In genomic region chr3:145987268-145987969, GRCm38 (mm10) we compare ENCODE assay signal across 8 mouse cellular contexts. TPM values are rescaled to one million over a fixed set of nuclear protein-coding genes. Genes with fewer than 3 reads are reported as not detected.
A peak's percentile ranks its signal among the peaks of the same experiment; 100 is the strongest.
DNase-seq lines count a peak whose midpoint lies in the region; ATAC-seq and TF ChIP-seq lines count a peak whose summit lies in the region.

Syde2 (plus strand) TSS chr3:145987870.

- TF ChIP-seq CTCF in Patski (IDR thresholded peaks at IDR 0.05) = no peak

- intact Hi-C loops in gastrocnemius, postnatal 14 days (cut with DNase I; ENCODE audit: low total_unique reads) = loop anchor here (5.0 kb wide), 1 partner anchor 35 kb away; no protein-coding TSS in a partner anchor

- no peaks in the 10 kb centered on the region for H3K27me3 ChIP-seq in Patski

- peak; percentile 87 for ATAC-seq in Patski
- peak; percentile 20; the same call in 1 of the 2 replicates for ATAC-seq in megakaryocyte, adult 5-6 weeks (ENCODE audit: poor library complexity, severe bottlenecking)

- in situ Hi-C loops in Patski (cut with MboI; ENCODE audit: low pct_unique_long_range_greater_than_20kb) = no loop called here

- DNase-seq in Patski (ENCODE audit: low read depth, low spot score) = no peak
- DNase-seq in cerebellum, postnatal 14 days = peak; percentile 58 to 64
- peak; percentile 81 for DNase-seq in gastrocnemius, postnatal 14 days
- DNase-seq in induced T-regulatory cell, adult 2 months (ENCODE audit: low read depth) = peak; percentile 39
- peak; percentile 17 to 37 for DNase-seq in left cerebral cortex, adult 8-10 months (ENCODE audit: low spot score in 2 of 2)
- DNase-seq in right cerebral cortex, postnatal 14 days = peak; percentile 54
- no peak for DNase-seq in natural killer cell, adult 2 months (ENCODE audit: low spot score in 2 of 2)

- CTCF ChIA-PET in Patski (lab: Charles Lee) = interaction anchor here (1.2 kb wide), 1 partner anchor 38 kb away, joined by 4 read pairs; no protein-coding TSS in a partner anchor

- POLR2A ChIA-PET in Patski (lab: Charles Lee) = interaction anchor here (1.4 kb wide), 1 partner anchor 16 kb away, joined by 5 read pairs; no protein-coding TSS in a partner anchor

RNA-seq across cellular contexts. Expression of gene Syde2, which starts in this region (rescaled TPM):
- polyA plus RNA-seq in Patski (2021) = 11.1 TPM
- 1 to 10 TPM; 1.6 to 1.8 TPM for total RNA-seq in gastrocnemius, postnatal 14 days (2021)
- total RNA-seq in left cerebral cortex, adult 8-10 months (2022) = 1 to 10 TPM; 2.4 to 3.4 (median 3.1) TPM
- total RNA-seq in megakaryocyte, adult 5-6 weeks (2015) = 0.25 and 0.52 TPM in 2 replicates
- total RNA-seq in megakaryocyte, adult 5-6 weeks (2017) = 0.44 and 0.53 TPM in 2 replicates

Comparison
In these comparisons a context has a peak if more than half of its experiments do, and no peak if none do; other contexts are left out.
1. Peak in ATAC-seq in megakaryocyte, adult 5-6 weeks; RNA of the gene not detected or under 1 TPM.
2. DNase-seq: peak in cerebellum, postnatal 14 days (2 of 2), gastrocnemius, postnatal 14 days (single experiment), induced T-regulatory cell, adult 2 months (single experiment), left cerebral cortex, adult 8-10 months (2 of 2) and right cerebral cortex, postnatal 14 days (single experiment); none in Patski (single experiment) and natural killer cell, adult 2 months (0 of 2).